Mouse (Mus musculus): Measurements from ENCODE around the gene Nup210l.
"Not testable (repeated sequence)": the region's sequence is repeated elsewhere in the genome, so short reads cannot be mapped to it uniquely, and the experiment has no call there.

Nup210l gene

DNA sequence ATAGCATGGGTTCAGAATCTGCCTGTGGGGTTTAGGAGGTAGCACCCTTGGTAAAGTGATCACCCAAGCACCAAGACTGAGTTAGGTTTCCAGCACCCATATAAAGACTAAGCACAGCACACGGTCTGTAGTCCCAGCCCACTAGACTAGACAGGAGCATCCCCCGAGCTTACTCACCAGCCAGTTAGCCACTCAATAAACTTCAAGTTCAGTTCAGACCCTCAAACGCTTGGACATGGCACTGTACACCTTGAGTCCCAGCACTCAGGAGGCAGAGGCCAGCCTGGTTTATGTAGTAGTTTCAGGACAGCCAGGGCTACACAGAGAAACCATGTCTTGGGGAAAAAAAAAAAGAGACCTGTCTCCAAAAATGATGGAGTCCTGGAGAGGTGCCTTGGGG, 2.9 kb upstream of the Nup210l start:
- DNase-seq: no peak

DNA sequence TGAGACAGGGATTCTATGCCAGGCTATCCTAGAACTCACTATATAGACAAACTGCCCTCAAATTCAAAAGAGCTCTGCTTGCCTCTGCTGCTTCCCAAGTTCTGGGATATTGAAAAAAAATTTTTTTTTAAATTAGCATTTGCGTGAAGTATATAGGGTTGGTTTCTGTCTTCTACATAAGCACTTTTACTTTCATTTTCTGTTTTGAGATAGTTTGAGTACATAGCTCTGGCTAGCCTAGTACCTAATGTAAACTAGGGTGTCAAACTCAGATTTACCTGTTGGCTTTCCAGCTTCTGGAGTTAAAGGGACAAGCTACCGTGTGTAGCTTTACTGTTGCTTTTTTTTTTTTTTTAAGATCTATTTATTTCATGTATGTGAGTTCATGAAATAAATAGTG, 2.3 kb upstream of the Nup210l start:
- no peak for DNase-seq

DNA sequence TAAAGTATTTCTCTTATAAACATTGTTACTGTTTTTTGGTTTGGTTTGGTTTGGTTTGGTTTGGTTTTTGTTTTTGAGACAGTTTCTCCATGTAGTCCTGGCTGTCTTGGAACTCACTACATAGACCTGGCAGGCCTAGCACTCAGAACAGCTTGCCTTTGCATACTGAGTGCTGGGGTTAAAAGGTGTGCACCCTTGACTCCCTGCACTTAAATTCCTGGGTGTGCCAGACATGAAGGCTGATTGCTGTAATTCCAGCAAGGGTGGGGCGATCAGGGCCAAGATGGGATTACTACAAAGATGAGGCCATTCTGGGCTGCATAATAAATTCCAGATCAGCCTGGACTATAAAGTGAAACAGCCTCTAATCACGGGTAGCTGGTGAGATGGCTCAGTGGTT, 1.7 kb upstream of the Nup210l start:
- no peak for DNase-seq

DNA sequence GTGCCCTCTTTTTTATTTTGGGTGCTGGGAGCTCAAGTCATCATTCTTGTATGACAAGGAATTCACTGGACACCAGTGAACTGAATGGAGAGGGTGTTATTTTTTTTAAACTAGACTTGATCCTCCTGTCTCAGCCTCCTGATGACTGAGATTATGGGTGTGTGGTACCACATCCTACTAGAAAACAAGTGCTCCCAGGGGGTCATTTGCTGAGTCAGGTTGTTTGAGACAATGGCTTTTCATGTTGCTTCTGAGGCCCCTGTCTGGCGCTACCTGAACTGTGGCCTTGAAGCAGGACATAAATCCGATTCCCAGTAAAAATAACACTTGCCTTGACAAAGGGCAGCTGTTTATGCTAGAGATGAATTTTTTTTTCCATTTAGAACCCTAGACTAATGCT, 756 bp upstream of the Nup210l start:
- no peak for DNase-seq

DNA sequence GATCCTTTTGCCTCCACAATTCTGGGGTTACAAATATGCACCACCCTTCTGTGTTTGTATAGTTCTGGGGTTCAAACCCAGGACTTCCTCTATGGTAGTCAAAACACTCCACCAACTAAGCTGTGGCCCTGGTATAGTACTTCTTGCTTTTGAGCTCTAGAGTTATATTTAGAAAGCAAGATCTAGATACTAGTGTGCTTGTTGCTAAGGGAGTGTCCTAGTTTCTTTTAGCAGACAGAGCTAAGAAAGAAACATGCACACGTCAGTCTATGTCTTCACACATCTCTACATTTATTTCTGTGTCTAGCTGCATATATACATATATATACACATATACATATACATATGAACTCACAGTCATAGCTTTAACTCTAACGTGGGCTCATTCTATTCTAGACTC, 7.8 kb downstream of the Nup210l start:
- no peak for DNase-seq

DNA sequence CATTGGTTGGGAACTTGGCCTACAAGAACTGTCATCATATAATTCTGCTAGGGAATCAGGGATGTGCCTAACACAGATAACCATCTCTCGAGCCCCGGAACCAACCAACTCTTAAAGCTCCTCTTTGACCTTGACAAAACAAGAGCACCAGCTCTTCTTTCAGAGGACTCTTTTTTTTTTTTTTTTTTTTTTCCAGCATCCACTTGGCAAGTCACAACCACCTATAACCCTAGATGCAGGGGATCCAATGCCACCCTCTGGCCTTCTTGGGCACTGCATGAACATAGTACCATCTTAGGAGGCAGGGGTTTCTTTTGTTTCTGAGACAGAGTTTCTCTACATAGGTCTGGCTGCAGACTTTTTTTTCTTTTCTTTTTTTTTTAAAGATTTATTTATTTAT, 10.4 kb downstream of the Nup210l start:
- no peak for DNase-seq

DNA sequence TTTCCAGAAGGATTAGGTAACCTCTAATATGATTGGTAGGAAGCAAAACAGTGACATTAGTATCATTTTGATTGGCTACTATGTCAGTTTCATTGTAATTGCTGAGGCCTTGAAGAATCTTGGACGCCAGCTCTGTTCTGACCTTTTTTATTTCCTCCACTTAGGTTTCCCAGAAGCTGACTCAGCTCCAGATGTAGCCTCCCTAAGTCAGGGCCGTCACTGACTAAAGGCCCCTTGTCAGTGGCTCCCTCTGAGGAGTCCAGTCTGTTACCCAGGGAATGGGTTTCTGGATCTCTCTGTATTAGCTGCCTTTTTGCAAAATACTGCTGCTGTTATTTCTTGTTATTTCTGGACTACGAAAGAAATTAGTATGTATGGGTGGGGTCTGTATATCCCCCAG, 11.6 kb downstream of the Nup210l start:
- DNase-seq: no peak

DNA sequence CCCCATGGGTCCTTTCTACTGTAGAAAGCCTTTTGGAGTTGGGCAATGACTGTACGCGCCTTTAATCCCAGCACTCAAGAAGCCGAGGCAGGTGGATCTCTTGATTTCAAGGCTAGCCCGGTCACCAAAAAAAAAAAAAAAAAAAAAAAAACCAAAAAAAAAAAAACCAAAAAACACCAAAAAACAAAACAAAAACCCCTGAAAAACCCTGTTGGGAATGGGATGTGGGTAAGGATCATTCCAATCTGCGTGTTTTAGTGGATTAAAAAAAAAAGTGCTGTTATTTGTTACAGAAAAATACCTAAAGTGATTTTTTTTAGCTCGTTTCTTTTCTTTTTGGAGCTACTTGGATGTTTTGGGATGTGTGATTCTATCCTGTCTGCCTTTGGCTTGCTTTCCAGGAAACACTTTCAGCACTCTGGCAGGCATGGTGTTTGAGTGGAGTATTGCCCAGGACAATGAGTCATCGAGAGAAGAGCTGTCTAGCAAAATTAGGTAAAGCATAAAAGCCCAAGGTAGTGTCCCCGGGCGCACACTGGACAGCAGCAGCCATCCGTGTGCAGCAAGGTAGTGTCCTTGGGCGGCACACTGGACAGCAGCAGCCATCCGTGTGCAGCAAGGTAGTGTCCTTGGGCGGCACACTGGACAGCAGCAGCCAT, 14.3 kb downstream of the Nup210l start:
- DNase-seq: peak; percentile 38

DNA sequence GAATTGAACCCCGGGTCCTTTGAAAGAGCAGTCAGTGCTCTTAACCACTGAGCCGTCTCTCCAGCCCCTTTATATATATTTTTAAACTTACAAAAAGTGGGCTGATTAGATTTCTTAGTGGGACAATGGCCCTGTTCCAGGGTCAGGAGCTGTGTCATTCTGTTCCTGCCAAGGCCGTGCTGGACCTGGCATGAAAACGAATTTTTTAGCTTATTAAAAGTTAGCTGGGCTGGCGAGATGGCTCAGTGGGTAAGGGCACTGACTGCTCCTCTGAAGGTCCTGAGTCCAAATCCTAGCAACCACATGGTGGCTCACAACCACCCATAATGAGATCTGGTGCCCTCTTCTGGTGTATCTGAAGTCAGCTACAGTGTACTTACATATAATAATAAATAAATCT, 18.1 kb downstream of the Nup210l start:
- not testable (repeated sequence) for DNase-seq

DNA sequence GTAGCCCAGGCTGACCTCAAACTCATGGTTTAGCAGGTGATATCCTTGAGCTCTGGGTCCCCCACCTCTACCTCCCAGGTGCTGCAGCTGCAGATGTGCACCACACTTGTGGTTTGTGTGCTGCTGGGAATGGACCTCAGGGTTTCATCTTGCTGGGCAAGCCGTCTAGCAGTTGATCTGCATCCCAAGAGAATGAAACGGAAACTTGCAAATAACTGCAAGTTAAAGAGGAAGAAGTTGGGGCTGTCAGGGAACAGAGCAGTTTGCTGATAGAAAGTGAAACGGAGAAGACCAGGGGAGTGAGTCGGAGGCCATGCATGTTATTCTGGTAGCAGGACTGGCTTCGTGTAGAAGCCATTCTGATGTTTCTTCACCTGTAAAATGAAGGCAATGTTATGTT, 21.8 kb downstream of the Nup210l start:
- DNase-seq: no peak

DNA sequence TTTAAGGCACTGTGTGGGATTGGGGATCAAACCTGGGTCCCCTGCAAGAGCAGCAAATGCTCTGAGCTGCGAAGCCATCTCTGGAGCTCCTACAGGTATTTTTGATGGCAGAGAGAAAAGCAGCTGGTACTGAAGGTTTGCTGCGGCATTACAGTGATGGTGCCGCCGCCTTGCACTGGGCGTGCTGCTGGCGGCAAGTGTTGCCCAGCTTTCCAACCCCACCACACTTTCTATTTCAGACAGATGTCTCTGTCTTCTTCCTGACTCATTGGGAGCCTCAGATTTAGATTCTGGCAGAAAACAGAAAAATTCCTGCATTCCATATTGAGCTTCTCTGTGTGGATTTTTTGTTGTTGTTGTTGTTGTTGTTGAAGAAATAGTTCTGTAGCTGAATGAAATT, 23.9 kb downstream of the Nup210l start:
- no peak for DNase-seq

DNA sequence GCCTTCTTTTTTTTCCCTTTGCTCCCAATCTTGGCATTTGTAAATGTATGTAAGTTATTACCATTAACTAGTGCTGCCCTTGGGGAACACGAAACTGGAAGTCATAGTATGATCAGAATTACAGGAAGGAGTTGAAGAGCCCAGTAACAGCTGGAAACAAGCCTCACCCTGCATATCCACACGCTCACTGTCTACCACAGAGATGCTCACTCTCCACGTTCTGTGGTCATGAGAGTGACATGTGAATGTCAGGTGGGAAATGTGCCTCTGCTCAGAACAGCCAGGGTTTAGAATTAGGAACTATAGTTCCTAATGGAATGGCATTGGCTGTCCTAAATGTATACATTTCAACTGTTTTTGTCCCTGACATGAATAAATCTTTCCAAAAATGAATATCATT, 28.8 kb downstream of the Nup210l start:
- DNase-seq: no peak

DNA sequence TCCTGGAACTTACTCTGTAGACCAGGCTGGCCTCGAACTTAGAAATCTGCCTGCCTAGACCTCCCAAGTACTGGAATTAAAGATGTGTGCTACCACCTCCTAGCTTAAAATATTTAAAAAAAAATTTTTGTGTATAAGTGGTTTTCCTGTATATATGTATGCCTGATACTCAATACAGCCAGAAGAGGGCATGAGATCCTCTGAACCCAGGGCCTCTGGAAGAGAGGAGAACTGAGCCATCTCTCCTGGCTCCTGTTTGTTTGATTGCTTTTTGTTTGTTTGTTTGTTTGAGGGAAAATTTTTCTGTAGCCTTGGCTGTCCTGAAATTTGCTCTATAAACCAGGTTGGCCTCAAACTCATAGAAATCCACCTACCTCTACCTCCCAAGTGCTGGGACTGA, 29.4 kb downstream of the Nup210l start:
- no peak for DNase-seq

DNA sequence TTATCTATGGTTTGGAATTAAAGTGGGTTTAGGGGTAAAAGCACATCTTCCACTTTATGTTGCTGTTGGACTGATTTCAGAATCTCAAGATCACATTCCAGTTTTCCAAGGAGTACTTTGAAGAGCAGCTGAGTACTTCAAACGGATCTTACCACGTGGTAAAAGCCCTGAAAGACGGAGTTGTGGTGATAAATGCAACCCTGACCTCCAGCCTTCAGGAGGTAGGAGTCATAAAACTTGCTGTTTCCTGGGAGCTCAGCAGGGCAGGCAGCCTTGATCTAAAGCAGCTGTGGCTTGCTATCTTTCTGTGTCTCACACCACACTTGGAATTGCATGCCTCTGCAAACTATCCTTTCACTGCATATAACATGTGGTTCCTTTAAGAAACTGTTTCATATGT, 30.6 kb downstream of the Nup210l start:
- DNase-seq: no peak

DNA sequence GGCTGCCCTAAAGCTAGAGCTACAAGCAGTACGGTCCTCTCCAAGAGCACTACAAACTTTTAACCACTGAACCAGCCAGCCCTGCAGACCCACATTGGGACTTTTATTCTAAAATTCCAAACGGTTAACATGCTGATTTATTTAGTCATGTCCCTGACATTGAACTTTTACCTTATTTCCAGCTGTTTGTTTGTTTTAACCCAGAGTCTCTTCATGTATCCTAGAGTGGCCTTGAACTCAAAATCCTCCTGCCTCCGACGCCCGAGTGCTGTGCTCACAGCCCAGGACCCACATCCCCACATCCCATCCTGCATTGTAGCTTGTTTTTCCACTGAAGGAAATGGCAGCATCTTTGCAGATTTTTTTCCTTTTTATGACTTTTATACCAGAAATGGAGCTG, 31.1 kb downstream of the Nup210l start:
- DNase-seq: no peak

DNA sequence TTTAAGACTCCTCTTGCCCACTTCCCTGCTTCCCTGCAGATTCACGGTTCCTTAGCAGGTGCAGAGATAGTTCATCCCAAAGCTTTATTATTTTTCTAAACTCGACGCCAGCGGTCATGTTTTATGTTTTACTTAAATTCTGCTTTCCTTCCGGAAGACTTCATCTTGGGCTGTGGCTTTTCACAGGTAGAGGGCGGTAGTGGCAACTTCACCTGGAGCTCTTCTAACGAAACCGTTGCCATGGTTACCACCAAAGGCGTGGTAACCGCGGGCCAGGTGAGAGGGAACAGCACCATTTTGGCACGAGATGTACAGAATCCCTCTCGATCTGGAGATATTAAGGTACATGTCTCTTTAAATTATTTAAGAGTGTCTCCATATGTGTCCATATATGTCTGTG, 32.7 kb downstream of the Nup210l start:
- DNase-seq: no peak

DNA sequence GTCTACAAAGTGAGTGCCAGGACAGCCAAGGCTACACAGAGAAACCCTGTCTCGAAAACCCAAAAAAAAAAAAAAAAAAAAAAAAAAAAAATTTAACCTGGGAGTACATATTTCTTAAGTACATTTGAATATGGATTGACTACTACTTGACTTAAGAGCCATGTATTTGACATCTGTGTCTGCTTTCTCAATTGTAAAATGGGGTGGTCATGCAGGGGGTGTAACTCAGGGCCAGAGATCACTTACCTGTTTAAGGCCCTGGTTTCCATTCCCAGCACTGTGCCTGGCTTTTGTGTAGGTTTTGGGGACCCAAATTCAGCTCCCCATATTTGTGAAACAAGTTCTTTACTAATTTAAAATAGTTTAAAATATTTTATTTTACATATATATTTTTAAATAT, 33.7 kb downstream of the Nup210l start:
- DNase-seq: no peak

DNA sequence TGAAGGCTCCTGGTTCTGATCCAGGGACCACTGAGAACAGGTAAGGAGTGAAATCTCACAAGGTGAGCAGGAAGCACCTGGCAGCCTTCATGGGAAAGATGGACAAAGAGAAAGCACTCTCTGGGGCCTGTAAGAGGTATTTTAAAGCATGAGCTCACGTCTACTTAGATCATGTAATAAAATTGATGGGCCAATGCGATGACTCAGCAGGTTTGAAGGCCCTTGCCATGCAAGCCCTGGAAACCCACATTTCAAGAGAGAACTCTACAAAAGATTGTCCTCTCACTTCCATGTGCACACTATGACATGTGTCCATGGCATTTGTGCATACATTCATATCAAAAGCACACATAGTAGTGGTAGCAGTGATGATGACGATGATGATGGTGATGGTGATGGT, 36.0 kb downstream of the Nup210l start:
- no peak for DNase-seq

DNA sequence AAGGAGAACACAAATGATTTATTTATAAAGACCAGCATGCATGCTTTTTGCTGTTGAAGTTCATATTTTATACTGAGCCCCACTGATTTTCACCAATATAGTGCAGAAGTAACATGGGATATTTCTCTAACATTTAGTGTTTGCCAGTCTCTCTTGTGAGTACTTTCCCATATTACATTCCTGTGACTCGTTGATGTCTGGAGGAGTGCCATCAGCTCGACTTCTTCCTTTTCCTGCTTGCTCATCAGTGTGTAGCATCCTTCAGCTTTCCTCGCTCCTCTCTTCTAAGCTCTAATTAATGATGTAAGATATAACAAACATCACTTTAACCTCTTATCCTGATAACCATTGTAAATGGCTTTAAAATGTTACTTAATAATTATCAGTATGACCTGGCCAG, 41.5 kb downstream of the Nup210l start:
- DNase-seq: no peak

DNA sequence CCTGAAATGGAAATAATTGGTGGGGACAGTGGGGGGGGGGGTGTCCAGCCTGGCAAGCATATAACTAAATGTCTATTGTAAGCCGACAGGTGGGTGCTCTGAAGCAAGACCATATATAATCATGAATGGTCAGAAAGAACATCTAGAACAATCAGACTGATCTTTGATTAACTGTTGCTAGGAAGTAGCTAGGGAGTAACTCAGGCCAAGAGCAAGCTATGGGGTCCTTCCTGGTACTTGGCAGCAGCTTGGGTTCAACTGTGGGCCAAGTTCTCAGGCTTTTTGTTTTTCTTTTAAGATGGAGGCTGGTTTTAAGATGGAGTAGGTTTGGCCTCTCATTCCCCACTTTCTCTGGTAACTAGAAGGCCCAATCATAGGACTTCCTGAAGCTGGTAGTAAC, 42.7 kb downstream of the Nup210l start:
- DNase-seq: no peak

DNA sequence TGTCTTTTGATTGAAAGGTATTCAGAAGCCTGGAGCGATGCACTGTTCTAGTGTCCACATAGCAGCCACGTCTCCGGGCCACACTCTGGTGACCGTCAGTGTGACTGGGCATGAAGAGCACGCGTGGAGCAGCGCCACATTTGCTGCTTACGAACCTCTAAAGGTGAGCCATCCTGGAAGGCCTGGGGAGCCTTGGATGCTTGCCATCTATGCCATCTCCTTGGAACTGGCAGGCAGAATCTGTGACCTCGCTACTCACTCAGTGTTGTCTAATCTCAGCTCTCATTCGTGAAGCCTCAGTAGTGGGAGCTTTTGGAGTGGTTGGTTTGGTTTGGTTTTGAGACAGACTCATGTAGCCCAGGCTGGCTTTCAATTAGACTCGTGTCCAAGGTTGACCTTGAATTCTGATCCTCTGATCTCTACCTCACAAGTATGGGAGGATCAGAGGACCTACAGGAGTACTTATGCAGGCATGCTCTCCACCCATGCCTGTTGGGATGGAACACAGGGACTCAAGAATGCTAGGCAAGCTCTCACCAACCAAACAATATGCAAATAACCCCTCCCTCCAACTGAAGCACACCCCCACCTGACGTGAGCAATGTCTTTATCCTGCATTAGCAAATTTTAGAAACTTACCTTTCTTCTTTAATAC, 47.3 kb downstream of the Nup210l start:
- no peak for DNase-seq

DNA sequence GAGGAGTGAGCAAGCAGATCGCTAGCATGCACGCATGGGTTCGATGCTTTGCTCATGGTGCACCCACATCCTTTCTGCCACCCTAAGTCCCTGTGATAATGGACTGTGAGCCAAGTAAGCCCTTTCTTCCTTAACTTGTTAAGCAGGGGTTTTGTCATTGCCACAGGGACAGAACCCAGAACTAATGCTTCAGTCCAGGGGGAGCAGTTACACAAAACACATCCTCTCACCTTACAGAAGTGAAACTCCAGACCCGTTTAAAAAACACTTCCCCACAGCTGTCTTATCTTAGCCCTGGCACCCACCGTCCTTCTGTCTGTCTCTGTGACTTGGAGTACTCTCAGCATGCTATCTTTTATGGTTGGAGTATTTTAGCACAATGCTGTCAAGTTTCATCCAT, 52.1 kb downstream of the Nup210l start:
- DNase-seq: no peak

DNA sequence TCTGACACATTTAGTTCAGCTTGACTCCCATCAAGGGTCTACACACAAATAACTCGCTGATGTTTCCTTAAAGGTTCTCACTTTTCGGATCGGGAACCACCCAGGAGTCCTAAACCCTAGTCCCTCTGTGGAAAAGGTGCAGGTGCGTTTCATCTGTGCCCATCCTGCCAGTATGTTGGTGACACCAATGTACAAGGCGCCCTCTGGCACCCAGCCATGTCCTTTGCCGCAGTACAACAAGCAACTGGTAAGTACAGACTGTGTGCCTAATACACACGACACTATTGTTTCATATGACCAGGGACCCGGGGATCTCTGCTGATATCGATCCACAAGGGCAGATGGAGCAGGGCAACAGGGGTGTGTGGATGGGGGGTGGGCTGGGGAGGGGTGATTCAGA, 55.8 kb downstream of the Nup210l start:
- peak; percentile 1 for DNase-seq

DNA sequence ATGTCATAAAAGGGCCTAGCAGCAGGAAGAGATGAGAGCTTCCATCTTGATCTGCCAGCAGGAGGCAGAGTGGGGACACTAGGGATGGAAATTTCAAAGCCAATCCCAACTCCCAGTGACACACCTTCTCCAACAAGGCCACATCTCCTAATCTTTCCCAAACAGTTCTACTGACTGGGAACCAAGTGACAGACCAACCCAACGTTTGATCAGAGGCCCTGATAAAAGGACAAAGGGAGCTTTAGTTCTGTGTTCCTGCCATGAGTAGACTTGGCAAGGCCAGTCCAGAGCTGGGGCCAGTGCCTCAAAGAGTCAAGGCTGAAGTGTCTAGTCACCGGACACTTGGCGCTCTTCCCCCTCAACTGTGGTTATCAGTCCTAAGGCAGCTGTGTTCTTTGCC, 57.6 kb downstream of the Nup210l start:
- no peak for DNase-seq

DNA sequence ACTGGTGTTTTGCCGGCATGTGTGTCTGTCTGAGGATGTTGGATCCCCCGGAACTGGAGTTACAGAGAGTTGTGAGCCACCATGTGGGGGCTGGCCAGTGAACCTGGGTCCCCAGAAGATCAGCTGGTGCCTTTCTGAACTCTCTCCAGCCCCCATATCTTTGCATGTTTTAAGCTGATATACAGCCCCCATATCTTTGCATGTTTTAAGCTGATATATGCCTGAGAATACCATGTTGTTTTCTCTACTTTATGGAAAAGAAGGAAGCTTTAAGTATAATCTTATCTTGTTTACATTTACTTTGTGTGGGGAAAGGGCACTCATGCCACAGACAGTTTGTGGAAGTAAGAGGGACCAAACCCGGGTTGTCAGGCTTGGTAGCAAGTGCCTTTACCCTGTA, 75.6 kb downstream of the Nup210l start:
- no peak for DNase-seq

Measured in cerebellum, adult 8-10 months (tissue).